Mouse (Mus musculus): ENCODE data around the gene Rcbtb1. TPM values are rescaled to one million over a fixed set of nuclear protein-coding genes. Genes with fewer than 3 reads are reported as not detected.

Gene Rcbtb1
- 19.5 to 35.3 TPM (median 34.1 TPM) in 3 replicates for total RNA-seq (2017)

DNA sequence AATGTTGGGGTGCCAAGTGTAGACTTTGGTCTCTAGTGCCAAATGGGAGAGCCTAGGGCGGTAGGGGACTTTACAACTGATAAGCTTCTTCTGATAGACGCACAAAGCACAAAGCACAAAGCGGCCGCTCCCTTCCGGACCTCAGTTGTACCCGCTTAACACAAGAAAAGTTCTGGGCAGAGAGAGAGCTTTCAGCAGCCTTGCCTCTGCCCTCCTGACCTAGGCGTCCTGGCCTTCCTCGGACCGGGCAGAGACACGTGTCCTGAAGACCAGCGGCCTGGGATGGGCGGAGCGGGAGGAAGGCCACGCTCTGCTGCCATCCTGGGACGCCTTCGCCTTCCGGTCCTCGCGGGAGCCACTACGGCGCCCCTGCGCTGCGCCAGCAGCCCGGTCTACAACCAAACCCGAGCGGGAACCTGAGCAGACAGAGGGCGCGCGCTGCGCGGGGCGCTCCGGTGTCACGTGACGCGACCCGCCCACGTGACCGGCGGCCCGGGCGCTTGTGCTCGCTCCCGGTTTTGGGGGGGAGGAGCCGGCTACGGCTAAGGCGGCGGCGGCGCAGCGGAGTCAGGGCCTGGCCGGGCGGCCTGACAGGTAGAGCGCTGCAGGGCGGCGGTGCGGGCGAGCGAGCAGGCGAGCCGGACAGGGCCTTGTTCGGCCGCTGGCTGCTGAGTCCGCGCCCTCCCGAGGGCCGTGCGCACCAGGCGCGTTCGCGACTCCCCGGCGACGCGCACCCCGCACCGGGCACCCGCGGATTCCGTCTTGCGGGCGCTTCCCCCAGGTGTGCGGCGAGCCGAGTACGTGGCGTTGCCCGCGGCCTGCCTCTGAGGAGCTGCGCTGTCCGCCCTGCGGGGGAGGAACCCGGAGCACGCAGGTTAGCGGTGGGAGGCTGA lies at the start of gene Rcbtb1:
Gene Rcbtb1, plus strand, starts transcription at position 499 of the 893 bp plus-strand sequence.
- peak; percentile 78 for ATAC-seq (replicated peaks; ENCODE audit: insufficient number of reproducible peaks, low FRiP score, low TSS enrichment, poor library complexity, severe bottlenecking)

DNA sequence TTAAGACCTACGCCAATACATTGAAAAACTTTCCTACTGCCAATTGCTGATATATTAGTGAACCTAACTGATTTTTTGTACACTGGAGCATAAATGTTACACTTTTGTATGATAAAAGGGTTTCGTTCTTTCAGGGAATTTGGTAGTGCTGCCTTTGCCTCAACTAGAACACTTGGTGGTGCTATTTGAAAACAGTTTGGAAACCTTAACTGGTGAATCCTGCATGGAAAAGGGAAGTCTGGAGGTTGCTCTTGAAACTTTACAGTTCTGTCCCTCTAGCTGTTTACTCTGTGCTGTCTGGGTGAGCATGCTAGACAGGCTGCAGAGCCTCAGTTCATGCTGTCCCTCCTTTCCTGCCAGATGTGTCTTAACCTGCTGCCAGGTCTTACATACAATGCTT lies 45.4 kb upstream of the Rcbtb1 start:
- no peak for ATAC-seq (replicated peaks; ENCODE audit: insufficient number of reproducible peaks, low FRiP score, low TSS enrichment, poor library complexity, severe bottlenecking)

DNA sequence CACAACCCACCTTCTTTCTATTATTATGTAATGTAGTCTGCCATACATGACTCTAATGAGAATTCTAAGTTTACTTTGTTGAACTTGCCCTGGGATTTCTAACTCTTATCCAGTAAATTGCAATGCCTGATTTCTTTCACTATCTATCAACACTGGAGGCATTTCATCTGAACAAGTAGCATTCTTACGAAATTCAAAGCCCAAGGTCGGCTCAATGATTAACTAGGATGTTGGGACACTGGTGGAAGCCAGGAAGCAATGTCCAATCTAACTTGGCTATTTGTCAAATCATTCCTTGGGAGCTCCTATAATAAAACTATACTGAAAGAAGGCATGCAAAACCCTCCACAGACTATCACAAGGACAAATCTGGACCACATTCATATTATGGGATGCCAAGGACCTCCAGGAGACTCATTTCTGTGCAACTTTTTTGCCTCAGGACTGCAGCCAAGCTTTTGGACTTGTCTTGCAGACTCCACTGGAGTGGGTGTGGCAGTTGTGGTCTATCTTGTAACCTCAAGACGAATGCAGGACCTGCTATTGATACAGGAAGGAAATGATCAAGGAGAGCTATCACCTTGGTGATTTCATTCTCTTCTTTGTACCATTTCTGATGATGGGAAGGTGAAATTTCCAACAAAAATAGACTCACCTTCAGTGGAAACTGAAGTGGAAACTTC lies 43.9 kb upstream of the Rcbtb1 start:
- no peak for ATAC-seq (replicated peaks; ENCODE audit: insufficient number of reproducible peaks, low FRiP score, low TSS enrichment, poor library complexity, severe bottlenecking)

DNA sequence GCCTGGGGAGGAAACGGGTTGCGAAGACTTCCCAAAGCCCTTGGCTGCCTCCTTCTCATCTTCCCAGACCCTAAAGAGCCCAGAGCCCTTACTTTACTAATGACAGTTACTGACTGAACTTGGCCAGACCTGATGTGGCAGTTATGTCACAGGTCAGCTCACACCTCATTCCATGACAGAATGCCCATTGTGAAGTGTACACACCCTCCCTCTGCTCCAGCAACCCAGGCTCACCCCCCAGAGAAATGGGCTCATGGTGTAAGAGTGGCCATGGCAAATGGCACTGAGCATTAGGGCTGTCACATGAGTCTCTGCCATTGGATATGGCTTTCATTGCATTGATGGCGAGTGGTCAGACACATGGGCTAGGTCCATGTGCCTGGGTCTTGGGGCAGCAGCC lies 22.4 kb upstream of the Rcbtb1 start, which contains the start of gene Gm5142:
Gene Gm5142, minus strand, starts transcription at position 101 of the 400 bp plus-strand sequence.
- ATAC-seq (replicated peaks; ENCODE audit: insufficient number of reproducible peaks, low FRiP score, low TSS enrichment, poor library complexity, severe bottlenecking) = no peak

DNA sequence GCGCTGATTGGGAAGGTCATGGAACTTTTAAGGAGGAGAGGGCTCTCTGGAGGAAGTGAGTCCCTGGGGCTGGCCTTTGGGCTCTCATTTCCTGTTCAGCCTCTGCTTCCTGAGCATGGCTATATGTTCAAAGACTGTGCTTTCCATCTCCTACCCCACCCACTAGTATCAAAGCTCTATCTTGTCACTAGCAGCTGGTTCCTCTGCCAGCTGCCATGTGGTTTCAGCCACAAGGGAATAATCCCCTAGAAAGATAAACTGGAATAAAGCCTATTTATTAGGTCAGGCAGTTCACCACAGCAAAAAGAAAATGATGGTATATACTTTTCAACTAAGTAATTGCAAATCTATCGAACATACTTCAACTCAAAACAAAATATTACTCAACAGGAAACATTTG lies 18.3 kb upstream of the Rcbtb1 start:
- ATAC-seq (replicated peaks; ENCODE audit: insufficient number of reproducible peaks, low FRiP score, low TSS enrichment, poor library complexity, severe bottlenecking) = no peak

DNA sequence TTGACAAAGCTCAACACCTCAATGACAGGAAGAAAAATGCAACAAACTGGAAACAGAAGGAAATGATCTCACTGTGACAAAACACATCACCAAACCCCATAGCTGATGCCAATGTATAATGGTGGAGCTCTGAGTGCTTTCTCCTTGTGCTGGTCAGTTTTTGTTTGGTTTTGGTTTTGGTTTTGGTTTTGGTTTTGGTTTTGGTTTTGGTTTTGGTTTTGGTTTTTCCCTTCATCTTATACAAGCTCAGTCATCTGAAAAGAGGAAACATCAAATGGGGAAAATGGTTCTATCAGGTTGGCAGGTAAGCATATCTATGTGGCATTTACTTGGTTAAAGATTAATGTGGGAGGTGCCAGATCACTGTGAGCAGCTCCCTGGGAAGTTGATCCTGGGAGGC lies 15.5 kb upstream of the Rcbtb1 start:
- no peak for ATAC-seq (replicated peaks; ENCODE audit: insufficient number of reproducible peaks, low FRiP score, low TSS enrichment, poor library complexity, severe bottlenecking)

DNA sequence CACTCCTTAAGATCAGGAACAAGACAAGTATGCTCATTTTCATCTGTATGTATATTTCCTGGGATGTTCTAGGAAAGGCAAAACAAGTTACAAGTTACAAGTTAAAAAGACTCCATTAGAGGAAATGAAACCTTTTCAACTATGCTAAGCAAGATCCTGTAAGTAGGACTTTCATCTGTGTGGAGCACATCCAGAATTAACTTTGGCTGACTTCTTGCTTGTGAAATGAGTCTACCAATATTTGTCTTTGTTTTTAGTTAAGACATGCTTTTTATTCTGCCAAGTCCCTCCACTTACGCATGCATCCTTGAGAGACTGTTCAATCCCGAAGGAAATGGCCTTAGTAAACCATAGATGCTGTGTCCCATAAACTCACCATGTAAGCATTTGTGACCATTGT lies 14.9 kb upstream of the Rcbtb1 start:
- ATAC-seq (replicated peaks; ENCODE audit: insufficient number of reproducible peaks, low FRiP score, low TSS enrichment, poor library complexity, severe bottlenecking) = no peak

DNA sequence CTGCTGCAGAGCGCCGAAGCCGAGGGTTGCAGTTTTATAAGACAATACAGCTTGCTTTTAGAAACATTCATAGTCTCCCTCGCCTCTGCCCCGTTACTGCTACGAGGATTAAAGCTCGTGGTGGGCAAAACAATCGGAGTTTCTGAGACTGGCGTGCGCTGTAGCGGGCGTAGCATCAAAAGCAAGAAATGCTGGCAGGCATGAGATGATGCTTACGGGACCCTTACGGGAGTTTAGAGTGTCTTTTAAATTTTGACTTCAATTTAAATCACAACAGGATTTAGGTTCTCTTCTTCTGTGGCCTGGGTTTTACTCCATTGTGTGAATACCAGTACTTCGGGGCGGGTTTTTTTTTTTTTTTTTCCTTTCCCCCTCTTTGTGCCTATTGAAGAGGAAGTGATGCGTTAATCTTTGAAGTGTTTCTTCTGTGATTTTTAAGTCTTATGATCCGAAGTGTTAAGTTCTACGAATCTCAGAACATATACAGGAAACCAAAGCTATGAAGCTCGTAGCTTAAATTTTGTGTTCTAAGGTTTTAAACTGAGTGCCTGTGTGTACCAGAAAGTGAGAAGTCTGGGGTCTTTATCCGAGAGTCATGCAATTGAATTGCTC lies 701 bp downstream of the Rcbtb1 start:
- ATAC-seq (replicated peaks; ENCODE audit: insufficient number of reproducible peaks, low FRiP score, low TSS enrichment, poor library complexity, severe bottlenecking) = no peak

DNA sequence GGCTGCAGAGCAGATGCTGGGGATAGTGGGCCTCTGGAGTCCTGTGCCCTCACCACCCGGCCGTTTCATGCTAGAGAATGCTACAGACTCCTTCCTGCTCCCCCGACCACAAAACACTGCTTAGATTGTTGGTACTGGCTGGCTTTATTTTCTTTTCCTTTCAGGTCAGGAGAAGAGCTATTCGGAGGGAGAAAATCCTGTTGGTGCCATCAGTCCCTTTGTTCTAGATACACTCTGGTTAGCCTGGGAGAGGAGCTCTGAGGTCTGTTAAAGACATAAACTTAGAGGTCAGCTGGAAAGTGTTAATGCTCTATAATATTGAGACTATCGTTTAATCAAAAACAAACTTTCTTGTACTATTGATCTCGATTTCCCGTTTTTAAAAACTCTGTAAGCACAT lies 4.5 kb downstream of the Rcbtb1 start:
- ATAC-seq (replicated peaks; ENCODE audit: insufficient number of reproducible peaks, low FRiP score, low TSS enrichment, poor library complexity, severe bottlenecking) = no peak

DNA sequence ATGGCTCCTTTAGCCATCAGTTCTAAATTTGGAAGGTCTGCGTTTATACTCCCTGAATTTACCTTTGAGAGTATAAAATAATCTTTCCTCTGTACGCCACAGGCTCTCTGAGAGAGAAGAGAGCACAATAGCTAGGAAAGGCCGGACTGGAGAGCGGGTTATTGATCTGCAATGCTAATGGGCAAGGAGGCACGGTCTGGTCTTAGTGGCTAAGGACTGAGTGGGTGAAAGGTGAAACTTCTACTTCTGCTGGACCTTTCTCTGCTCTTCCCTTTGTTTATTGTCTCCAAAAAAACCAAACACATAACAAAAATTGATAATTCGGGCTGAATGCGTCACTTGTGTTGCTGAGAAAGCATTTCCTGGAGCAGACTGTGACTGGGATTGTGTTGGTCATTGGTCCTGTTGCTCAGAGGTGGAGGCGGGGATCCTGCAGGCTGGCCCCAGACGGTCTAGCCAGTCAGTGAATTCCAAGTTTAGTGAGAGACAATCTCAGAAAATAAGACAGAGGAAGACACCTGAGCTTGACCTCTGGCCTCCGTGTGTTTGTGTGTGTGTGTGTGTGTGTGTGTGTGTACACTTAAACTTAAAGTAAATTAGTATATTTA lies 5.1 kb downstream of the Rcbtb1 start:
- no peak for ATAC-seq (replicated peaks; ENCODE audit: insufficient number of reproducible peaks, low FRiP score, low TSS enrichment, poor library complexity, severe bottlenecking)

DNA sequence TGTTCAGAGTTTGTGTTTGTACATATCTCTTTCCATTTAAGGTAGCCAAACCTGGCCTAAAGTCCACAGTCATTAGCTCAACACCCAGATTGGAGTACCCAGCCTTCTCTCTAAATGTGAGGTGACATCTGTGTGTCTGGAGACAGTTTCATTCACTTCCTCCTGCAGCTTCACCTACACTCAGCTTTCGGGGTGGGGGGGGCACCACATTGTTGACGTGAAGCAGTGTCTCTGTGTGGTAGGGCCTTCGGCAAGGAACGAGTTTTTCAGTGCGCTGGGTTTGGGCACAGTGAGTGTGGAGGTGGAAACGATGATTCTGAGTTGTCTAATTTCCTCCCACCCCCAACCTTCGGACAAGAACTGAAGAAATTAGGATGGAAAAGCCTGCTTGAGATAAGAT lies 8.0 kb downstream of the Rcbtb1 start:
- no peak for ATAC-seq (replicated peaks; ENCODE audit: insufficient number of reproducible peaks, low FRiP score, low TSS enrichment, poor library complexity, severe bottlenecking)

DNA sequence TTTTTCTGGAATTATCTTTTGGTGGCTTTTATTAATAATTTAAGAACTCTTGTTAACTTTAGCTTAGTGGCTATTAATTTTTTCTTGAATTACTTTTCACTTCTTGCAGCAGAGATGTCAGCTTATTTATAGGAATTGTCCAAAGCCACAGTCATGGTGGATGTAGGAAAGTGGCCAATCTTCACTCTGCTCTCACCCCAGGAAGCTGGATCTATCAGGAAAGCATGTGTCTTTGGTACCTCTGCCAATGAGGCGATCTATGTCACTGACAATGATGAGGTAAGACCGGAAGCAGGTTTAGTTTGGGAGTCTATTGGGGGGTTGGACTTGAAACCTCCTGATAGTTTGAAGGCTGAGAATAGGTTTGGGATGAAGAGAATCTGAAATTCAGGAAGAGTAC lies 8.8 kb downstream of the Rcbtb1 start:
- no peak for ATAC-seq (replicated peaks; ENCODE audit: insufficient number of reproducible peaks, low FRiP score, low TSS enrichment, poor library complexity, severe bottlenecking)

DNA sequence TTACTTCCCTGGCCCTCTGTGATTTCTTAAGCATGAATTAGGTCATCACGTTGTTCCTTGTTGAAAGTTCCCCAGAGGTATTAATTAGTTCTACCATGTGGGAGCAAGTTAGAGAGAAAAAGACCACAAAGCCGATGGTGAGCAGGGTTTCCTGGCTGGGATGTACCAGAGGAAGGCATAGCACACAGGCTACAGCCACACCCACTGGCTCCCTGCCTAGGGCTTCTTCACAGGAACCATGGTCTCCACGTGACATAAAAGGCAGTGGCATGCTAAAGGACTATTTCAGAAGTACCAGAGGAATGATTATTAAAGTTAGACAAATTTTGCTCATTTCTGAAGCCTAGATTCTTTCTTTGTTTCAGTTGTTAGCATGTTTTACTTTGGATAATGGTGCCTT lies 18.2 kb downstream of the Rcbtb1 start:
- ATAC-seq (replicated peaks; ENCODE audit: insufficient number of reproducible peaks, low FRiP score, low TSS enrichment, poor library complexity, severe bottlenecking) = no peak

DNA sequence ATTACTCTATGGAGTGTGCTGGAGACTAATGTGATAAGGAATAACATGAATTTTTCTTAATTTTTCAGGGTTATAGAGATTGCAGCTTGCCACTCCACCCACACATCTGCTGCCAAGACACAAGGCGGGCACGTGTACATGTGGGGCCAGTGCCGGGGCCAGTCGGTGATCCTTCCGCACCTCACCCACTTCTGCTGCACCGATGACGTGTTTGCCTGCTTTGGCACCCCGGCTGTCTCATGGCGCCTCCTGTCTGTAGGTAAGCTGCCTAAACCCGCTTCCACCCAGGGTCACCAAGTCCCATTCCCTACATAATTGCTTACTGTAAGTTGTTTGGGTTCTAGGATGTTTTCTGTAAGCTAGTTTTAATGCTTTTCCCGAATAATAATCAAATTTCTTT lies 25.2 kb downstream of the Rcbtb1 start:
- ATAC-seq (replicated peaks; ENCODE audit: insufficient number of reproducible peaks, low FRiP score, low TSS enrichment, poor library complexity, severe bottlenecking) = no peak

DNA sequence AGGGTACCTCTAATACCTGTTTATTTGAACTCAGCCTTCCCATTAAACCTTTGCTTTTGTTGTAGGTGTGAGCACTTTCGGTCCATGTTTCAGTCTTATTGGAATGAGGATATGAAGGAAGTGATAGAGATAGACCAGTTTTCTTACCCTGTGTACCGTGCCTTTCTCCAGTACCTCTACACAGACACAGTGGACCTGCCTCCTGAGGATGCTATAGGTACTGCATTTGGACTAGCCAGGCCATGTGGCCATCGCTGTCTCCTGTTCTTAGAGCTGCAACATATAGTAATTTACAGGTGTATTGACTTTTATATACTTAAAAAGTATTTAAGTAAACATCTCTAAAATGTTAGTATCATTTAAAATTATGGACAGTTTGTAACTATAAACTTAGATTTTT lies 28.8 kb downstream of the Rcbtb1 start:
- ATAC-seq (replicated peaks; ENCODE audit: insufficient number of reproducible peaks, low FRiP score, low TSS enrichment, poor library complexity, severe bottlenecking) = no peak

DNA sequence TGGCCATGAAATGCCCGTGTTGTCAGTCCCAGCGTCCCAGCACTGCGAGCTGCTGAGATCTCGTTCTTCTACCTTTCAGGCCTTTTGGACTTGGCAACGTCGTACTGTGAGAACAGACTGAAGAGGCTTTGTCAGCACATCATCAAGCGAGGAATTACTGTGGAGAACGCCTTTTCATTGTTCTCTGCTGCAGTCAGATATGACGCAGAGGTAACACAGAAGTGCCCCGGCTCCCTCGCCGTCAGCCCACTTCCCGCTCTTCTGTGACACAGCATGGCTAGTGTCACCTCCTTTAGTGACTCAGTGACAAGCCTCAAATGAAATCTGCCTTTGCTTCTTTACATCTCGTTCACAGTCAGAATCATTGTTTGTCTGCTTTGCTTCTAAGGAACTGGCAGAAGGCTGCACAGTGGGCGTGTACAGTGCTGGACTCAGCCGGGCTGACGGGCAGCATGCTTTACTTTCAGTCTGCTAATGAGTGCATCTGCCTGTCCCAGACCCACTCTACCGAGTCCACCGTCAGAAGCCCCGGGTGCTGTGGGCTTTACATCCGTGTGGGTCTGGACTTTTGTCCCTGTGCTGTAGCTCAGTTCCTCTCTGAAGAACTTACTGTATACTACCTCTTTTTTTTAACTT lies 29.4 kb downstream of the Rcbtb1 start:
- no peak for ATAC-seq (replicated peaks; ENCODE audit: insufficient number of reproducible peaks, low FRiP score, low TSS enrichment, poor library complexity, severe bottlenecking)

DNA sequence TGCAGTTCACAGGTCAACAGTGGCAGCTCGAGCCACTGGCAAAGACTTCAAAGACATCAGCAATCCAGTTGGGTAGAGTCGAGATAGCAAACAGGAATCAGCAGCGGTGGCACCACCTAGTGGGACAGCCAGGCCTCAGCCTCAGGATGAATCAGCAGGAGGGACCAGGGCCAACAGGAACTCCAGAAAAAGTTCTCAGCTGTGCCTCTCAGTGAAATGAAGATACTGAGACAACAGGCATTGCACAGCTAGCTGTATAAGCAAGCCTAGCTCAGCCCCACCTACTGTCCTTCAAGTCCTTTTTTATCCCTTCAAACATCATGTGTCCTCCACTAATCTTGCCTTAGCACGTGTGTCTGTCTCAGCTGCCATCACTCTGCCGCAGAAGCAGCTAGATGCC lies 31.0 kb downstream of the Rcbtb1 start:
- ATAC-seq (replicated peaks; ENCODE audit: insufficient number of reproducible peaks, low FRiP score, low TSS enrichment, poor library complexity, severe bottlenecking) = no peak

DNA sequence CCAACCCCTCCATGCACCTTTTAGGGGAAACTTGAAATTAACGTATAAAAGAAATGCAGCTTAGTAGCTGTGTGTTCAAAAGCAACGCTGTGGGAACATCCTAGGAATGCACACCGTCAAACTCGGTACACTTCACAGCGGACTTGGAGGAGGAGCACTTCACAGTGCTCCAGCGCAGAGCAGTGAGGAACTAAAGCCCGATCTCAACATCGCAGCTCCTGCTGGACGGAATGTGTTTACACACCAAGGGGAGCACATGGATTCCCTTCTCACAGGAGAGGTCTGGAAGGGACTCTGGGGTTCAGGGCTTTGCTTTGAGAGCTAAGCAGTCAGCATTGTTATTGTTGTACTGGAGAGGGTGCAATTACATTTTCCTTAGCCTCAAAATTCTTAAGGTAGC lies 32.6 kb downstream of the Rcbtb1 start:
- ATAC-seq (replicated peaks; ENCODE audit: insufficient number of reproducible peaks, low FRiP score, low TSS enrichment, poor library complexity, severe bottlenecking) = no peak

DNA sequence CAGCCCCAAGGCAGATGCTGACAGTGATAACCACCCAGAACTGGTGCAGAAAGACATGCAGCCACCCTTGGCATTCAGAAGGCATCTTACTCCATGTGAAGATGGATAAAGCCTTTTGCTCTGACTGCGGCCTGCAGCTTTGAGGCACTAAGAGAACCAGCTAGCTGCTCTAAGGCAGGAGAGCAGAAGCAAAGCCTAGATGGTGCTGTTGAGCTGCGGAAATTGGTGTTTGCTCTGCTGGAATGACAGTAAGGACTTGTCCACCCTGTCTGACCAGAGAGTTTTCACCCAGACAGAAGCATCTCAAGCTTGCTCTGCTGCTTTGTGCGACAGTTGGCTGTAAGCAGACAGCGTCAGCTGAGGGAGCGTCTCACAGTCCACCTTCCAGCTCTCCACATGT lies 49.3 kb downstream of the Rcbtb1 start:
- ATAC-seq (replicated peaks; ENCODE audit: insufficient number of reproducible peaks, low FRiP score, low TSS enrichment, poor library complexity, severe bottlenecking) = 0 out of 2 replicates have a peak, but pooled peaks have one; percentile 22
